Mouse (Mus musculus): ENCODE results near the gene Ugt1a9. TPM values are rescaled to one million over a fixed set of nuclear protein-coding genes. Genes with fewer than 3 reads are reported as not detected.
A peak's percentile ranks its signal among the peaks of the same experiment; 100 is the strongest.

Ugt1a9 gene
- polyA plus RNA-seq, 1 experiment from 2014 or later = not detected

GRCm38 (mm10) chr1:88231803-88232499, 161.4 kb downstream of the Ugt1a9 start:
- ATAC-seq (replicated peaks; ENCODE audit: insufficient number of reproducible peaks, low FRiP score, low TSS enrichment, low read depth) = no peak
- 72% methylated on average over 7 of the region's 7 CpGs for WGBS
- Histone ChIP-seq H3K4me2 (ENCODE audit: low read depth, low read length) (no peak overlapping the region), H3K4me1 (ENCODE audit: control insufficient read depth, insufficient read depth, low read length) (no peaks in the 10 kb centered on the region), H3K9ac (replicated peaks; ENCODE audit: low read length) (no peak overlapping the region), H3K4me3 (ENCODE audit: low read depth, low read length) (no peak overlapping the region), H3K27me3 (ENCODE audit: control insufficient read depth, insufficient read depth, low read length) (no peaks in the 10 kb centered on the region), H3K9me3 (replicated peaks; ENCODE audit: control insufficient read depth, low read length) (peaks cover 91% of the 10 kb centered on the region), H3K27ac (replicated peaks; ENCODE audit: low read depth, low read length) (no peak overlapping the region), H3K36me3 (replicated peaks; ENCODE audit: control insufficient read depth, insufficient read depth, low read depth, low read length) (no peaks in the 10 kb centered on the region)
- no peak for DNase-seq (ENCODE audit: low spot score)

- H3K9me3 ChIP-seq (replicated peaks; ENCODE audit: control insufficient read depth, low read length) = peaks cover 91% of the 10 kb centered on the region
- no peak overlapping the region for H3K9ac ChIP-seq (replicated peaks; ENCODE audit: low read length)
- H3K4me3 ChIP-seq (ENCODE audit: low read depth, low read length) = no peak overlapping the region
- H3K4me1 ChIP-seq (ENCODE audit: control insufficient read depth, insufficient read depth, low read length) = no peaks in the 10 kb centered on the region
- H3K4me2 ChIP-seq (ENCODE audit: low read depth, low read length) = no peak overlapping the region
- H3K36me3 ChIP-seq (replicated peaks; ENCODE audit: control insufficient read depth, insufficient read depth, low read depth, low read length) = no peaks in the 10 kb centered on the region
- WGBS = 56% methylated on average over 3 of the region's 3 CpGs
- ATAC-seq (replicated peaks; ENCODE audit: insufficient number of reproducible peaks, low FRiP score, low TSS enrichment, low read depth) = no peak
- H3K27me3 ChIP-seq (ENCODE audit: control insufficient read depth, insufficient read depth, low read length) = no peaks in the 10 kb centered on the region
- DNase-seq (ENCODE audit: low spot score) = no peak
- no peak overlapping the region for H3K27ac ChIP-seq (replicated peaks; ENCODE audit: low read depth, low read length)
These were observed 162.2 kb downstream of the Ugt1a9 start for GRCm38 (mm10) chr1:88232664-88233380.

- Histone ChIP-seq H3K36me3 (replicated peaks; ENCODE audit: control insufficient read depth, insufficient read depth, low read depth, low read length) (no peaks in the 10 kb centered on the region), H3K27me3 (ENCODE audit: control insufficient read depth, insufficient read depth, low read length) (no peaks in the 10 kb centered on the region), H3K4me3 (ENCODE audit: low read depth, low read length) (no peak overlapping the region), H3K9ac (replicated peaks; ENCODE audit: low read length) (no peak overlapping the region), H3K4me2 (ENCODE audit: low read depth, low read length) (no peak overlapping the region), H3K9me3 (replicated peaks; ENCODE audit: control insufficient read depth, low read length) (peaks cover 91% of the 10 kb centered on the region), H3K27ac (replicated peaks; ENCODE audit: low read depth, low read length) (no peak overlapping the region), H3K4me1 (ENCODE audit: control insufficient read depth, insufficient read depth, low read length) (no peaks in the 10 kb centered on the region)
- DNase-seq (ENCODE audit: low spot score) (no peak), ATAC-seq (replicated peaks; ENCODE audit: insufficient number of reproducible peaks, low FRiP score, low TSS enrichment, low read depth) (no peak; the same call in 1 of the 2 replicates)
- WGBS = 70% methylated on average over 14 of the region's 14 CpGs
These were observed 163.0 kb downstream of the Ugt1a9 start for GRCm38 (mm10) chr1:88233421-88234247.

- no peak overlapping the region for H3K4me3 ChIP-seq (ENCODE audit: low read depth, low read length)
- H3K36me3 ChIP-seq (replicated peaks; ENCODE audit: control insufficient read depth, insufficient read depth, low read depth, low read length) = no peaks in the 10 kb centered on the region
- no peaks in the 10 kb centered on the region for H3K27me3 ChIP-seq (ENCODE audit: control insufficient read depth, insufficient read depth, low read length)
- no peak for DNase-seq (ENCODE audit: low spot score)
- no peak overlapping the region for H3K4me2 ChIP-seq (ENCODE audit: low read depth, low read length)
- H3K9me3 ChIP-seq (replicated peaks; ENCODE audit: control insufficient read depth, low read length) = peaks cover 94% of the 10 kb centered on the region
- no peak overlapping the region for H3K27ac ChIP-seq (replicated peaks; ENCODE audit: low read depth, low read length)
- no peak overlapping the region for H3K9ac ChIP-seq (replicated peaks; ENCODE audit: low read length)
- H3K4me1 ChIP-seq (ENCODE audit: control insufficient read depth, insufficient read depth, low read length) = no peaks in the 10 kb centered on the region
- WGBS = 70% methylated on average over 4 of the region's 4 CpGs
- ATAC-seq (replicated peaks; ENCODE audit: insufficient number of reproducible peaks, low FRiP score, low TSS enrichment, low read depth) = no peak
These were observed 163.6 kb downstream of the Ugt1a9 start for GRCm38 (mm10) chr1:88234248-88234610.

- DNase-seq (ENCODE audit: low spot score) (no peak), ATAC-seq (replicated peaks; ENCODE audit: insufficient number of reproducible peaks, low FRiP score, low TSS enrichment, low read depth) (no peak)
- Histone ChIP-seq H3K4me3 (ENCODE audit: low read depth, low read length) (no peak overlapping the region), H3K27ac (replicated peaks; ENCODE audit: low read depth, low read length) (no peak overlapping the region), H3K36me3 (replicated peaks; ENCODE audit: control insufficient read depth, insufficient read depth, low read depth, low read length) (no peaks in the 10 kb centered on the region), H3K27me3 (ENCODE audit: control insufficient read depth, insufficient read depth, low read length) (no peaks in the 10 kb centered on the region), H3K9me3 (replicated peaks; ENCODE audit: control insufficient read depth, low read length) (peaks cover 95% of the 10 kb centered on the region), H3K4me1 (ENCODE audit: control insufficient read depth, insufficient read depth, low read length) (no peaks in the 10 kb centered on the region), H3K9ac (replicated peaks; ENCODE audit: low read length) (no peak overlapping the region), H3K4me2 (ENCODE audit: low read depth, low read length) (no peak overlapping the region)
- WGBS = 46% methylated on average over 5 of the region's 5 CpGs
These were observed 164.0 kb downstream of the Ugt1a9 start for GRCm38 (mm10) chr1:88234646-88235045.

- Histone ChIP-seq H3K9me3 (replicated peaks; ENCODE audit: control insufficient read depth, low read length) (peaks cover 94% of the 10 kb centered on the region), H3K36me3 (replicated peaks; ENCODE audit: control insufficient read depth, insufficient read depth, low read depth, low read length) (no peaks in the 10 kb centered on the region), H3K27ac (replicated peaks; ENCODE audit: low read depth, low read length) (no peak overlapping the region), H3K9ac (replicated peaks; ENCODE audit: low read length) (no peak overlapping the region), H3K4me1 (ENCODE audit: control insufficient read depth, insufficient read depth, low read length) (no peaks in the 10 kb centered on the region), H3K4me2 (ENCODE audit: low read depth, low read length) (no peak overlapping the region), H3K27me3 (ENCODE audit: control insufficient read depth, insufficient read depth, low read length) (no peaks in the 10 kb centered on the region), H3K4me3 (ENCODE audit: low read depth, low read length) (no peak overlapping the region)
- ATAC-seq (replicated peaks; ENCODE audit: insufficient number of reproducible peaks, low FRiP score, low TSS enrichment, low read depth) (0 out of 2 replicates have a peak, but pooled peaks have one; percentile 5), DNase-seq (ENCODE audit: low spot score) (no peak)
- WGBS = 63% methylated on average over 11 of the region's 11 CpGs
These were observed 164.7 kb downstream of the Ugt1a9 start for GRCm38 (mm10) chr1:88235046-88235893.

- ATAC-seq (replicated peaks; ENCODE audit: insufficient number of reproducible peaks, low FRiP score, low TSS enrichment, low read depth) (no peak), DNase-seq (ENCODE audit: low spot score) (no peak)
- no peak overlapping the region for H3K27ac ChIP-seq (replicated peaks; ENCODE audit: low read depth, low read length)
These were observed 165.4 kb downstream of the Ugt1a9 start for GRCm38 (mm10) chr1:88235894-88236415.

More at GRCm38 (mm10) chr1:88235894-88236415, 165.4 kb downstream of the Ugt1a9 start:
- Histone ChIP-seq H3K27me3 (ENCODE audit: control insufficient read depth, insufficient read depth, low read length) (no peaks in the 10 kb centered on the region), H3K36me3 (replicated peaks; ENCODE audit: control insufficient read depth, insufficient read depth, low read depth, low read length) (no peaks in the 10 kb centered on the region), H3K9me3 (replicated peaks; ENCODE audit: control insufficient read depth, low read length) (peaks cover 94% of the 10 kb centered on the region), H3K4me3 (ENCODE audit: low read depth, low read length) (no peak overlapping the region), H3K4me2 (ENCODE audit: low read depth, low read length) (no peak overlapping the region), H3K4me1 (ENCODE audit: control insufficient read depth, insufficient read depth, low read length) (no peaks in the 10 kb centered on the region), H3K9ac (replicated peaks; ENCODE audit: low read length) (no peak overlapping the region)
- 63% methylated on average over 4 of the region's 4 CpGs for WGBS

Measured in embryonic facial prominence, embryonic 11.5 days (tissue).